Mouse (Mus musculus): Measurements from ENCODE around the gene Eef1a2.

Eef1a2 gene

DNA sequence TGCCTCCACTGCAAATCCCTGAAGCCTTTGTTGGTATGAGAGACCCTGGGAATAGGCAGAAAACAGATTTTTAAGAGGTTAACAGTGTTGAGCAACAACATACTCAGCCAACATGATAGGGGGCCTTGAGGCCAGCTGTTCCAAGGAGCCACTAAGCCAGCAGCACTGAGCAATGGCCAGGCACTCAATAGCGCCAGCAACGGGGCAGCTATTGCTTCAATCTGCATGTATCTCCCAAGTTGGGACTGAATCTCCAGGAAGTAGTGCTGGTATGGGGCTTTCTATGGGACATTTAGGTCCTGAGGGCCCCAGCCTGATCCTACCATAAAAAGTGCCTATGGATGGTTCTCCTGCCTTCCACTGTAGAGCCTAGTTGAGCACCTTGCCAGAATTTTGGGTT is 1.7 kb upstream of the Eef1a2 start:
- in situ Hi-C loops (cut with MseI, MboI), result no loop called here

DNA sequence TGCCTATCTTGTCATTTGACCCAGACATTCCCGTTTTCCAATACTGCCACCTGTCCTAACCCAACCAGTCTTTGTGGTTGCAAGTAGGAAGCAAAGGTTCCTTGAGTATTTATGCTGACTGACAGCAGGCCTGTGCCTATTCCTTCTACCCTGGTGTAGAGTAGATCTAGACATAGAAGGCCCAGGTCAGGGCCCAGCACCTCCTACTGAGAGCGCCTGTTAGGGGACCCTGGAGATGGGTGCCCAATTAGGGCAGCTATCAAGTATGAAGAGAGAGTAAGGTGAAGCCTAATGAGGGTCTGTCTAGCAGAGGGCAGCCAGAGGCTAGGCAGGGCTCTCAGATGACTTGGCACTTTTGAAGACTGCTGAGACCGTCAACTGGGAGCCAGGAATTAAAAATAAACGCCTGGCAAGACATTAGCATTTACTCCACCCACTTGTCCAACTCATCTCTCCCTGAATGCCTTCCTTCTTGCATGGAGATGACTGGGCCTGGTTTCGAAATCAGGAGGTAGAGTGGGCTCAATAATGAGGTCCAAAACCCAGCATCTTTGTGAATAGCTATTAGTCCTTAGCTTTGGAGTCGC is 995 bp upstream of the Eef1a2 start:
- in situ Hi-C loops (cut with MseI, MboI), result no loop called here

DNA sequence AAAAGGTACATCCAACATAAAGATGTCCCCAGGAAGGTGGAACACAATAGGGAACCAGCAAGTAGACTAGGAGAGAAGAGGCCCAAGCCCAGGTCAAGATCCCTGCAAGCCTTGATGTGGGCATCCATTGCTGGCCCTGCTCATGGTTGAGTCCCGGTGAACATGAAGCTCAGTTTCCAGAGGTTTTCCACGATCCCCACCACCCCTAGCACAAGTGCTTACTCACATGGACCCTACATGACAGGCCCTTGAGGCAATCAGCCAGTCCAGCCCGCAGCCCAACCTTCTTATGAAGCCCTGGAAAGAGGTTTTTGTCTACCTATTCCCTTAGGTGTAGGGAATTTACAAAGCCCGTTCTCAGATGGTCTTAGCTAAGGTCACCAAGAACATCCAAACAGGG is 366 bp upstream of the Eef1a2 start:
- in situ Hi-C loops (cut with MseI, MboI), result no loop called here

DNA sequence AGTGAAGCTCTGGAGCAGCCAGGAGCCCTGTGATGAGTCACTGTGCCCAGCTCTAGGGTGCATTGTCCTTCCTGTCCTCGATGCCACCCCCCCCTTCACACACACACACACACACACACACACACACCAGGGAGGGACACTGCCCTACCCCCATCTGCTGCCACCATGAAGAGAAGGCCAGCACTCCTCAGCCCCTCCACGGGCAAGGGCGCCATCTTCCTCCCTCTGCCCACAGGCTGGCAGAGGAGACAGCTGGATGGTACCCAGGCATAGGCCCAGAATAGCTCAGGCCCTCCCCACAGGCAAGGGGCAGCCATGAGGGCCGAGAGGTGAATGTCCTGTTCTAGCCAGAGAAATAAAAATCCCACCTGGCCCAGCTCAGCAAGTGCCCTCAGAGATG is 1.0 kb downstream of the Eef1a2 start:
- in situ Hi-C loops (cut with MseI, MboI), result no loop called here

DNA sequence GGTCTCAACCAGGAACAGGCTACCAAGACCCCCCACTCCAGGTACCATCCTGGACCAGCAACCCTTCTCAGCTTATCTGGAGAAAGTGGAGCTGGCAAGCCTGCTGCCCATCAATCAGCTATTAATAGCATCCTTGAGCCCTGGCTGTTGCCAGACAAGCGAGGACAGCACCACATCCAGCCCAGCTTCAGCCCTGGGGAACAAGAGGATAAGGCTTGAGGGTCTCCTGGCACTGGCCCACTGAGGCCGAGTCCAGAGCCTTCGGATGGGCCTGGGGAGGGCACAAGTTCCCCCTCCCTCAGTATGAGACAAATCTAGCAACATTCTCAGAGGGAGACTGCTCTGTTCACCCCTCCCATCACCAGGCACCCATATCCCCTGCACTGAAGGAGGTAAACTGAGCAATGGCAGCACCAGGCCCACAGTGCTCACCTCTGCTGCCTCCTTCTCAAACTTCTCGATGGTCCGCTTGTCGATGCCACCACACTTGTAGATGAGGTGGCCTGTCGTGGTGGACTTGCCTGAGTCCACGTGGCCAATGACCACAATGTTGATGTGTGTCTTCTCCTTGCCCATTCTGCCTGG is 1.9 kb downstream of the Eef1a2 start:
- in situ Hi-C loops (cut with MseI, MboI), result no loop called here

DNA sequence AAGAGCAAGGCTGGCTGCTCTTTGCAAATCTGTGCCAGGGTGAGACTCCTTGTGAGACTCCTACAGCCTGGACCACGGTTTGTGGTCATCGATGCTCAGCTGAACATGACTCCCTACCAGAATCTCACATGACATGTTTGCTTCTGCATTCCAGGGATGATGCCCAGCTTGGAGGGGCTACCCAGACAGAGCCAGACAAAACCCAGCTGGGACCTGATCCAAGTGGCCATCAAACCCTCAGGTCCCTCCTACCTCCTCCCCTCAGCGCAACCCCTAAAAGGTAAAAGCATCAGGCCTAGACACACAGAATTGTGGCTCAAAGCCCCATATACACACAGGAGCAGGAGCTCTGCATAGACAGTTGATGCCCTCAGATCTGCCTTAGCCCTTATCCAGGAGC is 2.5 kb downstream of the Eef1a2 start:
- in situ Hi-C loops (cut with MseI, MboI), result no loop called here

DNA sequence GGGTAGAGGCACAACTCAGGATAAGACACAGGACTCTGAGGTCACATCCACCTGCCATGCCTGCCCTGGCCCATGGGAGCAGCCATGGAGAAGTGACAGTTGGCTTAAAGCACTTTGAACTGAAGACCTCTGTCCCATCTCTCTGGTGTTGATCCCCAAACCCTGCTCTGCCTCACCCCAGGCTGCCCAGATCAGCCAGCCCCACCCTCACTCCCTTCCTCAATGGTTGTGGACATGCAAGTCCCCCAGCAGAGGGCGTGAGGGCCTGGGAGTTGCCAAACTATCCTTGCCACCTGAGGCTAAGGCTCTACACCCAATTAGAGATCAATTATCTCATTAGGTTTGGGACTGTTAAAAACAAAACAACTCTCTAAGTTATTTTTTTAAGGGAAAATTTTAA is 3.0 kb downstream of the Eef1a2 start:
- in situ Hi-C loops (cut with MseI, MboI), result no loop called here

DNA sequence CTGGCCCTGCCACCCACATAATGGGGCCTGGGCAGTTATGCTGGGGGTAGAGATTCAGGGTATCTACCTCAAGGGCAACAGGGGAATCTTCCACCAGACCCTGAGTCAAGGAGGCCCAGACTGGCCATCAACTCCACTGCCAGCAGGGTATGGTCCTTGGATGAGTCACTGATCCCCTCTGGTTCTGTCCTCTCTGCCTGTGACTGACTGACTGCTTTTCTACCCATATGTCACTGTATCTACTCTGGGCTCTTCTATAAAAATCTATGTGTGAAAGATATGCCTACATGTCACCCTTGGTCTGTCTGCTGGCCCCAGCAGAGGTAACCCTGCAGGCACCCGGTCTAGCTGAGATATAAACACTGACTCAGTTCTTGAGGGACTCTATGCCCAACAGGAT is 3.7 kb downstream of the Eef1a2 start:
- in situ Hi-C loops (cut with MseI, MboI), result no loop called here

DNA sequence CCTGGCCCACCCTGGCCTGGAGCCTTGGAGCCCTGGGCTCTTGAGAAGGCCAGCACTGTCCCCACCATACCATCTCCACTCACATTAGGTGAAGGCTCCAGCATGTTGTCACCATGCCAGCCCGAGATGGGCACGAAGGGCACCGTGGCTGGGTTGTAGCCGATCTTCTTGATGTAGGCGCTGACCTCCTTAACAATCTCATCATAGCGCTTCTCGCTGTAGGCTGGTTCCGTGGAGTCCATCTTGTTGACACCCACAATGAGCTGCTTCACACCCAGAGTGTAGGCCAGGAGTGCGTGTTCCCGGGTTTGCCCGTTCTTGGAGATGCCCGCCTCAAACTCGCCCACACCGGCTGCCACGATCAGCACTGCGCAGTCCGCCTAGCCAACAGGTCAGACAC is 4.1 kb downstream of the Eef1a2 start:
- in situ Hi-C loops (cut with MseI, MboI), result no loop called here

DNA sequence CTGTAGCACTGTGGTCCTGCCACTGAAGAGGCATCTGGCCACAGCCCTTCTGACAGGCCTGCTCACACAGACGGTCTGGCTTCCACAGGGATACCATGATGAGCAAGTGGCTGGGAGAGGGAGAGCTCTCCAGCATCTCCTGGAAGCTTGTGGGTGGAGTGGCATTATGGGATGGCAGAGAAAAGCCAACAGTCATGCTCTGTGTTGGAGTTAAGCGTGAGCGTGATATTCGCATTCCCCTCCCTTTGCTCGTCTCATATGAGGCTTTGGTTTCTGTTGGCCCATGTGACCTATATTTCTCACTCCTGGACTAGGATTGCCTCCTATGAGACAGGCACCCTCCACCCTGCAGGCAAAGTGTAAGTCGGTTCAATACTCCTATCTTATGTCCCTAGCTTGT is 6.5 kb downstream of the Eef1a2 start:
- in situ Hi-C loops (cut with MseI, MboI), result no loop called here

DNA sequence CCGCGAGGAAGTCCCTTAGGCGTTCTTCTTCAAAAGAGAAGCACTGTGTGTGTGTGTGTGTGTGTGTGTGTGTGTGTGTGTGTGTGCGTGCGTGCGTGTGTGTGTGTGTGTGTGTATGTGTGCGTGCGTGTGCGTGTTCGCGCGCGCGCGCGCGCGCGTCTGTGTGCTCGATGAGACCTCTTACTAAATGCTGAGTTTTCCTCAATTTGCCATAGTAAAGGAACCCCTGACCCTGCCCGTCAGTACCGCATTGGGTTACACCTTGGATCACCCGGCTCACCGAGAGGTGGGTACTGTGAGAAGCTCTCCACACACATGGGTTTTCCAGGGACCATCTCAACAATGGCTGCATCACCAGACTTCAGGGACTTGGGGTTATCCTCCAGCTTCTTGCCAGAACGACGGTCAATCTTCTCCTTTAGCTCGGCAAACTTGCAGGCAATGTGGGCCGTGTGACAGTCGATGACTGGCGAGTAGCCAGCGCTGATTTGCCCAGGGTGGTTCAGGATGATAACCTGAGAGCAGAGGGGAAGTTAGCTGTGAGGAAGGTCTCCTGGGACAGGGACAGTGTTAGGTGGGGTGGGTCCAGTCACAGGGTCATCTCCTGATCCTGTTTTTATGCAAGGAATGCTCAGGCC is 8.4 kb downstream of the Eef1a2 start:
- in situ Hi-C loops (cut with MseI, MboI), result no loop called here

DNA sequence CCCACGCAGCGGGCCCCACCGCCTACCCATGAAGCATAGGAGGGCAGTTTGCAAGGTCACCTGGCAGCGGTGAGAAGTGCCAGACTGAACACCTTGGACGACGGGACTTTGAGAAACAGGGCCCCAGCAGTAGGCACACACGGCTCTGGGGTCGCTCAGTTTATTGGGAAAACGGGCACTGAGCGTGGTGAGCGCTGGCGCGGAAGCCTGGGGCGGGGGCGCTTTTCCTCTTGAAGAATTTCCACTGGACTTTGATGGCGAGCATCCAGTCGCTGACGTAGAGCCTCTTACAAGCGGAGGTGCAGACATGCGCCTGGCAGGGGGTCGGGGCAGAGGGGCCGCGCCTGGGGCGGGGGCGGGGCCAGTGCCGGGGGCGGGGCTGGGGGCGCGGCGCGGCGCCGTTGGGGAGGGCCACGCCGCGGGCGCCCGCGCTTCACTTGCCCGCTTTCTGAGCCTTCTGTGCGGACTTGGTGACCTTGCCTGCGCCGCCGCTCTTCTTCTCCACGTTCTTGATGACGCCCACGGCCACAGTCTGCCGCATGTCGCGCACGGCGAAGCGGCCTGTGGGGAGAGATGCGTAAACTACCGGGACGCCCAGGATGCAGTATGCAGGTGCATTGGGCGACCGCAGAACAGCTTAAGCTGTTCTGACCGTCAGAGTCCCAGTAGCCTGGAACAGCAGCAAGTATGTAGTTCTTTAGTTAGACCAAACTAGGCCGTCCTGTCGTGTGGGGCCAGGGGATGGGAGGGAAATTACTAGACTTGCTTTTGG is 9.1 kb downstream of the Eef1a2 start:
- in situ Hi-C loops (cut with MseI, MboI), result no loop called here

DNA sequence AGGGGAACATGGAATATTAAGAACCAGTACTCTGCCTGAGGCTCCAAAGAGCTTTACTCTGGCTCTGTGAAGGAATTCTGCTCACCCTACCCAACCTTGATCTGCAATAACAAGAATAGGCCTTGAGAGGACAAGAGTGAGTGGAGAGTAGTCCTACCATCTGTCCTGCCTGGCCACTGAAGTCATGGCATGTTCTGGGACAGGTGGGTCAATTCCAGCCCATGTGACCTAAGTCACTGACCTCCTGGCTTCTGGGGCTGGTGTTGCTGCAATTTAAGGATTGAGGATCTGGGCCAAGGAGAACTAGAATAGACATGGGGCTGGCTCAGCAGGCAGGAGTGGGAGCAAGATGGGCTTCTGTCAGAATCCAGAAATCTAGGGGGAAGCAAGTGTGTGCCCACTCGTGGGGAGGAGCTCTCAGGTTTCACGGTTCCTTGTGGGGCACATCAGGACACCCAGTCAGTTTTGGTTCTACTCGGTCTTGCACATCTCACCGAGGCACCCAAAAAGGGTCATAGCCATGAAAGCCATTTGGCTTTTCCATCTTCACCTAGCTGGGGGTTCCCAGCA is 9.8 kb downstream of the Eef1a2 start:
- in situ Hi-C loops (cut with MseI, MboI), result no loop called here

DNA sequence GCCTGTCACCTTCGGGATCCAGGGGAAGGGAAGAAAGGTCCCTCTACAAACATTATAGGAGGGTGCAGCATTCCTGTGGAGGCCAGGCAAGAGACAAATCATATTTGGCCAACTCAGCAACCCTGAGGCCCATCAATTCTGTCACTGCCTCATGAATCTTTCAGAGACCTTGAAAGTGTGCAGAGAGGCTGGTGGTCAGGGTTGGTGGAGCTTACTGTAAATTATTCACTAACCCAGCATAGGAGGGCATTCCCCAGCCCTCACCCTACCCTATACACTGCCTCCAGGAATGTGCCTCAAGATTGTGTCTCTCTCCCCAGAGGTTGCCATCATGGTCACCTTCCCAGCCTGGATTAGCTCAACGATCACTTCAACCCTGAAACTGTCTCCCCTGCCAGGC is 12.1 kb downstream of the Eef1a2 start:
- in situ Hi-C loops (cut with MseI, MboI), result no loop called here

DNA sequence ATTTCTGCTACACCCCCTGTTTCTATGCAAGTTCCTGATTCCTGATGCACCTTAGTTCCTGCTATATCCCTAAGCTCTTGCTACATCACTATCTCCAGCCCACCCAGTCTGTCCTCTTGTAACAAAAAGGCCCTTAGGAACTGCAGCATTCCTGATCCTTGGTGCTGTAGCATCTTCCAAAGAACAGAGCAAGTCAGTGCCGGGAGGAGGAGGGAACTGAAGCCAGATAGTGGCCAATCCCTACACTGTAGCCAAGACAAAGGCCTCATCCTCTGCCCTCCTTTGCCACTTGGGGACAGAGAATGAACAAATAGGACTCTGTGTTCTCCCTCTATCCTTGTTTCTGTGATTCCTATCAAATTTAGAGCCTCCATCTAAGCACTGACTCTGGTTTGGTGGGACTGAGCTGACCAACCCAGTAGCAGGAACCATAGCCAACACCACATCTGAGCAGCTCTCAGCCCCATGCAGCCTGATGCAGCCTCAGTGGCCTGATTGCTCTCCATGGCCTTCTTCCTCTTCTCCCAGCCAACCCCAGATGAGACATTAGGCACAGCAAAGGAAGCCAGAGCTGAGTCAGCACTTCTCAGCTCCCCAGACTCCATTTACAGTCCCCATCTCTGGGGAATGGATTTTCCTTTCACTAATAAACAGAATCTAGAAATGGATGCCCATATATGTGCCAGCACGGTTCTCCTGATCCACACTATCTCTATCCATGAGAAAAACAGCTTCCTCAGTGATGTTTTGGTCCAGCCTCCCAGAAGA is 13.1 kb downstream of the Eef1a2 start:
- in situ Hi-C loops (cut with MseI, MboI), result no loop called here

DNA sequence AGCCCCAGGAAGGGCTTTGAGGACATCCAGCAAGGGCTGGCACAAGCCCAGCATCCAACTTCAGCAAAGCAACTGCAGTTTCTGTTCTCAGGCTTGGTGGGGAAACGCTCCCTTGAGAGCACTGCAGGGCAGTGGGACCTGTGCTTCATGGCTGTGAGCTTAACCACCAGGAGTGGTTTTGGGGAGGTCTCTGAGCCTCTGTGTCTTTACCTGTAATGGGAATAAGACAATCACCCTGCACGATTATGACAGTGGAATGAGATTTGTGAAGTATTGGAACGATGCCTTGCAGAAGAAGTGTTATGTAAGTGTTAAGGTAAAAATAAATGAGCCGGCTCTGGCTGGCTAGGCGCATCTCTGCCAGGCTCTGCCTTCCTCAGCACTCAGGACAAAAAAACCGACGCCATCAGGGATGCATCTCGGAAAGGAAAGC is 14.1 kb downstream of the Eef1a2 start:
- in situ Hi-C loops (cut with MseI, MboI), result no loop called here

DNA sequence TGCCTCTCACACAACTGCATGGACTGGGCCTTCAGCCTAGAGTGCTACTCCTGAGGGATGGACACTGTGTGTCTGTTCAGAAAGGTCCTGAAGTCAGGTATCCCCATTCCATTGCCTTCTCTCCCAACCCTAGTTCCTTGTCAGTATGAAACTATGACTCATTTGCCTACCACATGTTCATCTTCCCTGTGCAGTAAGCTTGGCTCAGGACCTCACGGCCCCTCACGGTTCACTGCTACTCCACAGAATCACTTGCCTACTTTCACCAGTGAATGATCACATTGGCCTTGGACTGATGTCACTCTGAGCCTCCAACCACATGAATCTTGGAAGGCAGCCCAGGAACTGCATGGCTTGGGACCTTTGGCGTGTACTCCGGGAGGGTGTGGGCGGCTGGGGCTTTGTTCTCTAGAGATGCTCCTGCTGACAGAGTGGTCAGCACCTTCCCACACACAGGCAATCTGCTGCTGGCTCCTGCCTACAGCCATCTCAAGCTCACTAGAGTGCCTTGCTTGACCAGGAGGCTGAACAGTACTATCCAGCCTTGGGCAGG is 17.1 kb downstream of the Eef1a2 start:
- in situ Hi-C loops (cut with MseI, MboI), result no loop called here

DNA sequence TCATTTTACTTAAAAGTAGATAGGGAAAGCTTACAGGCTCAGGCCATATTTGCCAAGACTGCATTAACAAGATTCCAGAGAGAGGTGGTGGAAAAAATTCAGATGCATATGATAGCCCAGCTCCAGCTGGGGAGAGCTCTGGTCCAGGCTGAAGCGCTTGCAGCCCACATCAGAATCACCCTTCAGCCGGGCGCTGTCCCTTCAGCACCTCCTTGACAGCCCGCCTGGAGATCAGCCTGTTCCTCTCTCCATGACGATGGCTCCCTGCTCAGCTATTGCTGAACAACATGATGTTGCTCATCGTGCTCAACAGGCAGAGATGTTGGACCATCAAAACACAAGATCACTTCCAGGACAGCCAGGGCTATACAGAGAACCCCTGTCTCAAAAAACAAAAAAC is 19.9 kb downstream of the Eef1a2 start:
- in situ Hi-C loops (cut with MseI, MboI), result no loop called here

DNA sequence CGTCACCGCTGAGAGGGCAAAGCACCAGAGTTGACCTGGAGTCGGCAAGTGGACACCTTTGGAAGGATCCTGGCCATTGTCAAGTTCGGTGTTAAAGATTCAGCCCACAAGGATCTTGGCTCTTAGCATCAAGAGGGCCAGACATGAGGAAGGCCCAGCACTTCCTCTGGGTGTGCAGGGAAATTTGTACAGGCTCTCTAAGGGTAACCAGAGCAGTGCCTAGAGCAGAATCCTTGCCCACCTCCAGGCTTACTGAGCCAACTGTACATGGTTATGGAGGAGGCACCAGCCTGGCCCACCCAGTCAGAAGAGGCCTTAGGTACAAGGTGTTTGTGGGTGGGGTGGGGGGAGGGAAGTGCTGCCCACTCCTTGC is 21.4 kb downstream of the Eef1a2 start:
- in situ Hi-C loops (cut with MseI, MboI), result no loop called here

DNA sequence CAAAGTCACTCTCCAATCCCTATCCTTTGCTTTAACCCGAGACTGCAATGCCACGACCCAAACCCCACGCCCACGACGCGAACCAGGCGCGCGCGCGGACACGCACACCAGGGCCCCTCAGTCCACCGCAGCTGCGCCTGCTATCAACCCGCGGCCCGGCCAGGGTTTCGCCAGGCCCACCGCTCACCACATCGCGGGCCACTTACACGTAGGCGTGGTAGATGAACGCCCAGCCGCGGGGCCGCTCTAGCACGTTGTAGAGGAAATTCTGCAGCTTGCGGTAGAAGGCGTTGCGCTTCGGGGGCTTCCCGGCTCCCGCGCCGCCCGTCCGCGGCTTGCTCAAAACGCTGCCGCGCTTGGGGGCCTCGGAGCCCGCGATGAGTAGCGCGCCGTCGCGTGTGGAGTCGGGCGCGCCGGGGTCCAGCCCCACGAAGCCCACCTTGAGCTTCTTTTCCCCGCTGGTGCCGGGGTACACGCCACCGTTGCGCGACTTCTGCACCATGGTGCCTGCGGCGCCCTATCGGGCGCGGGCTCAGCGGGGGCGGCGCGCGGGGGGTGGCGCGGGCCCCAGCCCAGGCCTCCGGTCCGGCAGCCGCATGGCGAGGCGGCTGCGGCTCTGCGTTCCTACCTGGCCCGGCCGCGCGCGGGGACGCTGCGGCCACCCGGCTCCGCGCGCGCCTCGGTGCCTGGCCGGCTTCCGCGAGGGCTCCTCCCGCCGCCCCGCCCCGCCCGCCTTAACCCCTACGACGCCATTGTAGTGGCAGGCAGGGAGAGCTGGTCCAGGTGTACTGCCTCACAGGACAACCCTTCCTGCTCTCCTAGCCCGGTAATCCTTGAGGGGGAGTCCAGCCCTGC is 22.0 kb downstream of the Eef1a2 start, which contains the start of gene Kcnq2:
Gene Kcnq2 (minus strand): TSS at position 710 of the 855 bp plus-strand sequence.
- in situ Hi-C loops (cut with MseI, MboI), result no loop called here
